Mouse (Mus musculus) forebrain, postnatal 0 days (tissue): Measurements from ENCODE around the gene Prr3. TPM values are rescaled to one million over a fixed set of nuclear protein-coding genes. Genes with fewer than 3 reads are reported as not detected.
A peak's percentile ranks its signal among the peaks of the same experiment; 100 is the strongest.

Experiments
- ATAC-seq: fragments of 200-750 bp; cut with Nextera tagmentation; 2 replicates; pipeline ENCODE4 v1.8.0; 2017; ENCODE audit warnings: mild to moderate bottlenecking, moderate library complexity
- DNase-seq: peaks from one replicate; pipeline ENCODE4 v3.0.0-alpha.2; 2015
- H3K27ac ChIP-seq: fragments of 300-500 bp; sonication (generic); 2 replicates; pipeline ENCODE4 v1.5.1; 2014; ENCODE audit warnings: low read depth, mild to moderate bottlenecking, antibody characterized with exemption, low read length, moderate library complexity, mixed read lengths
- H3K27me3 ChIP-seq: fragments of 300-500 bp; sonication (generic); 2 replicates; pipeline ENCODE4 v1.6.1; 2014; ENCODE audit warnings: mild to moderate bottlenecking, low read length, mixed read lengths; ENCODE audit not compliant: insufficient read depth
- H3K36me3 ChIP-seq: fragments of 300-500 bp; sonication (generic); 2 replicates; pipeline ENCODE4 v1.6.1; 2014; ENCODE audit warnings: mild to moderate bottlenecking, moderate library complexity; ENCODE audit not compliant: insufficient read depth
- H3K4me1 ChIP-seq: fragments of 300-500 bp; sonication (generic); 2 replicates; pipeline ENCODE4 v1.6.1; 2014; ENCODE audit warnings: antibody characterized with exemption; ENCODE audit not compliant: insufficient read depth
- H3K4me2 ChIP-seq: fragments of 300-500 bp; sonication (generic); 2 replicates; pipeline ENCODE4 v1.6.1; 2014; ENCODE audit warnings: low read depth, mild to moderate bottlenecking, moderate library complexity
- H3K4me3 ChIP-seq: fragments of 300-500 bp; sonication (generic); 2 replicates; pipeline ENCODE4 v1.5.1; 2014; ENCODE audit warnings: low read depth, low read length, mixed read lengths
- H3K9ac ChIP-seq: fragments of 300-500 bp; sonication (generic); 2 replicates; pipeline ENCODE4 v1.6.1; 2014; ENCODE audit warnings: mild to moderate bottlenecking
- H3K9me3 ChIP-seq: fragments of 300-500 bp; sonication (generic); 2 replicates; pipeline ENCODE4 v1.6.1; 2016; ENCODE audit warnings: low read length
- CTCF ChIP-seq: sonication (generic); IDR thresholded peaks from 2 replicates; pipeline ENCODE4 v1.5.1; 2016; ENCODE audit warnings: antibody characterized with exemption, control low read depth, low read depth
- WGBS: fragments of 180-500 bp; shearing (Covaris S2); extraction: QIAGEN DNeasy Blood & Tissue Kit; methylation state at CpG from one replicate; pipeline ENCODE4 v1.1.7; 2014; 5-methylcytosine and 5-hydroxymethylcytosine counted together
- polyA plus RNA-seq: library from polyadenylated mRNA; unstranded; fragments of >200 nt; fragmentation: Nextera tagmentation; extraction: Ambion mirVana; gene quantifications from 2 replicates; pipeline ENCODE4 v1.2.1, GENCODE M21; 2015
- total RNA-seq: library from RNA; depleted of rRNA; stranded (reverse); fragments of >200 nt; gene quantifications from 2 replicates; pipeline ENCODE4 v1.2.3, GENCODE M21; 2014

Gene Prr3
- total and polyA plus RNA-seq, 2 experiments from 2014 or later, result 49.8 to 93.9 TPM

GRCm38 (mm10) chr17:35991781-35992180 is 11.7 kb upstream of the Prr3 start:
- Histone ChIP-seq H3K4me1 (peaks cover 4% of the 10 kb centered on the region; the same call in 1 of the 2 replicates), H3K36me3 (peaks cover 32% of the 10 kb centered on the region), H3K27ac (no peak overlapping the region), H3K9ac (no peak overlapping the region), H3K9me3 (no peaks in the 10 kb centered on the region), H3K4me3 (no peak overlapping the region), H3K4me2 (no peak overlapping the region), H3K27me3 (no peaks in the 10 kb centered on the region)
- DNase-seq (no peak), ATAC-seq (no peak)
- WGBS, result 56% methylated on average over 10 of the region's 10 CpGs
- TF ChIP-seq CTCF, result no peak

- Histone ChIP-seq H3K9me3 (no peaks in the 10 kb centered on the region), H3K4me2 (no peak overlapping the region), H3K9ac (no peak overlapping the region), H3K36me3 (peaks cover 42% of the 10 kb centered on the region), H3K27ac (no peak overlapping the region), H3K4me3 (no peak overlapping the region), H3K4me1 (no peaks in the 10 kb centered on the region), H3K27me3 (no peaks in the 10 kb centered on the region)
- ATAC-seq (no peak), DNase-seq (no peak)
- WGBS, result 91% methylated on average over 9 of the region's 9 CpGs
- no peak for TF ChIP-seq CTCF
These were observed 1.7 kb upstream of the Prr3 start for GRCm38 (mm10) chr17:35981776-35982175.

- Histone ChIP-seq H3K4me1 (no peaks in the 10 kb centered on the region), H3K4me2 (peak overlapping the region; percentile 86), H3K9ac (peak overlapping the region; percentile 83), H3K36me3 (peaks cover 34% of the 10 kb centered on the region), H3K9me3 (no peaks in the 10 kb centered on the region), H3K27ac (peak overlapping the region; percentile 97), H3K4me3 (peak overlapping the region; percentile 81), H3K27me3 (no peaks in the 10 kb centered on the region)
- ATAC-seq (peak; percentile 27), DNase-seq (peak; percentile 61)
- under 1% methylated on average over 28 of the region's 29 CpGs for WGBS
- no peak for TF ChIP-seq CTCF
These were observed 323 bp upstream of the Prr3 start for GRCm38 (mm10) chr17:35980363-35980754.

- Histone ChIP-seq H3K9me3 (no peaks in the 10 kb centered on the region), H3K36me3 (peaks cover 43% of the 10 kb centered on the region), H3K4me2 (peak overlapping the region; percentile 86), H3K27ac (peak overlapping the region; percentile 97), H3K9ac (peak overlapping the region; percentile 83), H3K4me1 (no peaks in the 10 kb centered on the region), H3K4me3 (peak overlapping the region; percentile 81), H3K27me3 (no peaks in the 10 kb centered on the region)
- DNase-seq (peak; percentile 94), ATAC-seq (peak; percentile 89)
- WGBS, result 2% methylated on average over 41 of the region's 41 CpGs
- TF ChIP-seq CTCF, result no peak; the same call in 1 of the 2 replicates
These were observed 1.1 kb downstream of the Prr3 start for GRCm38 (mm10) chr17:35978811-35979400.

DNA sequence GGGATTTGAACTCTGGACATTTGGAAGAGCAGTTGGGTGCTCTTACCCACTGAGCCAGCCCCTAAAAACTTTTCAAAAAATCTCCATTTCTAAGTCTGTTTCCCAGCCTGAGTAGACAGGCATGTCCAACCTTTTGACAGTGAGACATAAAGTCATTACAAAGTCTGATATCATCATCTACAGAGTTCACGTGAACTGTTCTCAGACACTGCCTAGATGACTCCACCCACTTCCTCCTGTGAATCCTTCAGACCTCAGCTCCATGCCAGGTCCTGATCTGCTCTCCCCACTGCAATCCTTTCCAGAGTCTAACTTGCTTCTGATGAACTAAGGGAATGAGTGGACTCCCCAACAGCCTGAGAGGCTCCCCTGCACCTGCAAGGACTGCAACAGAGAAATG is 7.9 kb downstream of the Prr3 start:
- H3K4me3 ChIP-seq, result no peak overlapping the region
- peaks cover 35% of the 10 kb centered on the region for H3K36me3 ChIP-seq
- H3K9ac ChIP-seq, result no peak overlapping the region
- H3K4me1 ChIP-seq, result peaks cover 16% of the 10 kb centered on the region
- H3K27me3 ChIP-seq, result no peaks in the 10 kb centered on the region
- H3K4me2 ChIP-seq, result no peak overlapping the region
- no peak for TF ChIP-seq CTCF
- ATAC-seq (no peak), DNase-seq (no peak)
- no peaks in the 10 kb centered on the region for H3K9me3 ChIP-seq
- WGBS, result 69% methylated on average over 1 of the region's 1 CpGs
- H3K27ac ChIP-seq, result no peak overlapping the region

- Histone ChIP-seq H3K4me2 (peak within 1 kb of the TSS; percentile 75), H3K27me3 (no peaks in the 10 kb centered on the region), H3K4me3 (peak within 1 kb of the TSS; percentile 94), H3K9me3 (no peaks in the 10 kb centered on the region), H3K36me3 (peaks cover 30% of the 10 kb centered on the region), H3K9ac (peak within 1 kb of the TSS; percentile 75), H3K4me1 (peaks cover 16% of the 10 kb centered on the region), H3K27ac (peak within 1 kb of the TSS; percentile 82)
- peak; percentile 98 for ATAC-seq
- peak; percentile 98 for DNase-seq
- no peak for TF ChIP-seq CTCF
- WGBS, result under 1% methylated on average over 68 of the region's 68 CpGs
These were observed 10.3 kb downstream of the Prr3 start, which contains the start of gene Abcf1 for GRCm38 (mm10) chr17:35969418-35970389. Gene Abcf1, minus strand, starts transcription at chr17:35969761.

- no peak for TF ChIP-seq CTCF
- Histone ChIP-seq H3K9ac (no peak overlapping the region), H3K27me3 (no peaks in the 10 kb centered on the region), H3K9me3 (no peaks in the 10 kb centered on the region), H3K4me3 (no peak overlapping the region), H3K27ac (no peak overlapping the region), H3K4me2 (no peak overlapping the region), H3K4me1 (peaks cover 16% of the 10 kb centered on the region), H3K36me3 (peaks cover 30% of the 10 kb centered on the region)
- DNase-seq (no peak), ATAC-seq (no peak)
- WGBS, result 94% methylated on average over 2 of the region's 2 CpGs
These were observed 12.4 kb downstream of the Prr3 start for GRCm38 (mm10) chr17:35967621-35968020.
